Mouse (Mus musculus): ENCODE measurements around the gene Dlg5. TPM values are rescaled to one million over a fixed set of nuclear protein-coding genes. Genes with fewer than 3 reads are reported as not detected.

Dlg5 gene
- polyA plus RNA-seq, 1 experiment: 5.2 TPM

DNA sequence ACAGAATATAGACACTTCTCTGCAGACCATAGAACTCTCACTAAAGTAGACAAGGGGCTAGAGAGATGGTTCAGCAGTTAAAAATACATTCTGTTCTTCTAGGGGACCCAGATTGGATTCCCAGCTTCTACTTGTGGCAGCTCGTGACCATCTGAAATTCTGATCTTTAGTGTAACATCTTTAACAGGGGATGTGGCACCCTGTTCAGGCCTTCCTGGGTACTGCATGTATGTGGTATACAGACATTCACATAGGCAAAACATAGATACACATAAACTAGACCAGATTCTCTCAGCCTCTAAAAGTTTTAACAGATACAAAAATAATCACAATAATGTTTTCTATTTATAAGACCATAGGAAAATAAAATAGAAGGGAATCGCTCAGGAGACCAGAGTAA lies 120.7 kb downstream of the Dlg5 start:
- Histone ChIP-seq H3K4me1 (ENCODE audit: control insufficient read depth, insufficient read depth, low read length) (no peaks in the 10 kb centered on the region), H3K4me3 (replicated peaks; ENCODE audit: control insufficient read depth, low read depth, low read length) (no peak overlapping the region), H3K27ac (ENCODE audit: control insufficient read depth, insufficient read depth, low read depth, low read length, poor library complexity) (no peak overlapping the region)
- WGBS: 65% methylated on average over 2 of the region's 2 CpGs
- TF ChIP-seq CTCF (IDR thresholded peaks at IDR 0.05; ENCODE audit: control insufficient read depth, insufficient read depth, low read length) (no peak), POLR2A (IDR thresholded peaks at IDR 0.05; ENCODE audit: borderline replicate concordance, control insufficient read depth, low read depth, low read length) (no peak)

- no peak overlapping the region for H3K27ac ChIP-seq (ENCODE audit: control insufficient read depth, insufficient read depth, low read depth, low read length, poor library complexity)
- no peaks in the 10 kb centered on the region for H3K4me1 ChIP-seq (ENCODE audit: control insufficient read depth, insufficient read depth, low read length)
- H3K4me3 ChIP-seq (replicated peaks; ENCODE audit: control insufficient read depth, low read depth, low read length): no peak overlapping the region
- WGBS: 19% methylated on average over 1 of the region's 1 CpGs
- TF ChIP-seq POLR2A (IDR thresholded peaks at IDR 0.05; ENCODE audit: borderline replicate concordance, control insufficient read depth, low read depth, low read length) (no peak), CTCF (IDR thresholded peaks at IDR 0.05; ENCODE audit: control insufficient read depth, insufficient read depth, low read length) (no peak)
These were observed 121.5 kb downstream of the Dlg5 start for GRCm38 (mm10) chr14:24124171-24124570.

DNA sequence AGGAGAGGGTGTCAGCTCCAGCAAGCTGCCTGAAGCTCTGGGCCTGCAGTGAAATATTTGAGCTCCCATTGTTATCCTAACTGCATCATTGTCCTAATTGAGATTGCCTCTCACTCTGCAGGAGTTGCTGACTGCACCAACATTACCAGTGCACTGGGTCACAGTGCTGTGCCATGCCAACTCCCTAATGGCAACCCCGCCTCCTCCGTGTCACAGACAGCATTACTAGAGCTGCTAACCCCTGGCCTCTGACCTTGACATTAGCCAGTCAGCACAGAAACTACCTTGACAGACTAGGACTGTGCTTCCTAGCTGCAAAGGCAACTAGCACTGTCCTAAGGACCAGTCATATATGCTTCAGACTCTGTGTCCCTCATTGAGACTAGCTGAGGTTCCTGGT lies 139.0 kb downstream of the Dlg5 start:
- H3K27ac ChIP-seq (ENCODE audit: control insufficient read depth, insufficient read depth, low read depth, low read length, poor library complexity): no peak overlapping the region
- 84% methylated on average over 2 of the region's 2 CpGs for WGBS
- no peak overlapping the region for H3K4me3 ChIP-seq (replicated peaks; ENCODE audit: control insufficient read depth, low read depth, low read length)
- H3K4me1 ChIP-seq (ENCODE audit: control insufficient read depth, insufficient read depth, low read length): no peaks in the 10 kb centered on the region
- no peak for TF ChIP-seq POLR2A (IDR thresholded peaks at IDR 0.05; ENCODE audit: borderline replicate concordance, control insufficient read depth, low read depth, low read length)
- TF ChIP-seq CTCF (IDR thresholded peaks at IDR 0.05; ENCODE audit: control insufficient read depth, insufficient read depth, low read length): no peak

DNA sequence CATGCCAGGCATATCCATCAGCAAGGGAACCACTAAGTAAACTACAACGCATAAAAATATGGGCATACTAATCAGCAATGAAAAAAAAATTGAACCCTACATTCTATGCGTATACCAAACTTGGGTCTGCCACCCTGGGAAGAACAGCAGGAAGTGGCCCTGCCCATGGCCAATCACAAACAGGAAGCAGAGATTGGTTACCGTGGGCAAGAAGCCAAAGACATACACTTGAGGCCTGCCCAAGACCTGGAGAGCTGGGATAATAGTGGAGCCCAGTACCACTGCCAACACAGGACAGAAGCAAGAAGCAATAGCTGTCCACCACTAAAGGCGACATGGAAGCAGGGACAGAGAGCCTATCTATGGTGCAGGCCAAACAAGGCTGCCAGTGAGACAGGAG lies 146.9 kb downstream of the Dlg5 start:
- 46% methylated on average over 4 of the region's 4 CpGs for WGBS
- Histone ChIP-seq H3K4me1 (ENCODE audit: control insufficient read depth, insufficient read depth, low read length) (no peaks in the 10 kb centered on the region), H3K4me3 (replicated peaks; ENCODE audit: control insufficient read depth, low read depth, low read length) (no peak overlapping the region), H3K27ac (ENCODE audit: control insufficient read depth, insufficient read depth, low read depth, low read length, poor library complexity) (no peak overlapping the region)
- TF ChIP-seq CTCF (IDR thresholded peaks at IDR 0.05; ENCODE audit: control insufficient read depth, insufficient read depth, low read length) (no peak), POLR2A (IDR thresholded peaks at IDR 0.05; ENCODE audit: borderline replicate concordance, control insufficient read depth, low read depth, low read length) (no peak)

GRCm38 (mm10) chr14:24094656-24095055 lies 151.1 kb downstream of the Dlg5 start:
- TF ChIP-seq POLR2A (IDR thresholded peaks at IDR 0.05; ENCODE audit: borderline replicate concordance, control insufficient read depth, low read depth, low read length) (no peak), CTCF (IDR thresholded peaks at IDR 0.05; ENCODE audit: control insufficient read depth, insufficient read depth, low read length) (no peak)
- Histone ChIP-seq H3K4me3 (replicated peaks; ENCODE audit: control insufficient read depth, low read depth, low read length) (no peak overlapping the region), H3K4me1 (ENCODE audit: control insufficient read depth, insufficient read depth, low read length) (no peaks in the 10 kb centered on the region), H3K27ac (ENCODE audit: control insufficient read depth, insufficient read depth, low read depth, low read length, poor library complexity) (no peak overlapping the region)
- WGBS: 96% methylated on average over 1 of the region's 1 CpGs

GRCm38 (mm10) chr14:24093221-24093620 lies 152.5 kb downstream of the Dlg5 start:
- no peak overlapping the region for H3K27ac ChIP-seq (ENCODE audit: control insufficient read depth, insufficient read depth, low read depth, low read length, poor library complexity)
- H3K4me3 ChIP-seq (replicated peaks; ENCODE audit: control insufficient read depth, low read depth, low read length): no peak overlapping the region
- no peak for TF ChIP-seq CTCF (IDR thresholded peaks at IDR 0.05; ENCODE audit: control insufficient read depth, insufficient read depth, low read length)
- TF ChIP-seq POLR2A (IDR thresholded peaks at IDR 0.05; ENCODE audit: borderline replicate concordance, control insufficient read depth, low read depth, low read length): no peak
- WGBS: 81% methylated on average over 4 of the region's 4 CpGs
- no peaks in the 10 kb centered on the region for H3K4me1 ChIP-seq (ENCODE audit: control insufficient read depth, insufficient read depth, low read length)

GRCm38 (mm10) chr14:24092391-24092790 lies 153.3 kb downstream of the Dlg5 start:
- TF ChIP-seq CTCF (IDR thresholded peaks at IDR 0.05; ENCODE audit: control insufficient read depth, insufficient read depth, low read length) (no peak), POLR2A (IDR thresholded peaks at IDR 0.05; ENCODE audit: borderline replicate concordance, control insufficient read depth, low read depth, low read length) (no peak)
- H3K27ac ChIP-seq (ENCODE audit: control insufficient read depth, insufficient read depth, low read depth, low read length, poor library complexity): no peak overlapping the region
- no peak overlapping the region for H3K4me3 ChIP-seq (replicated peaks; ENCODE audit: control insufficient read depth, low read depth, low read length)
- H3K4me1 ChIP-seq (ENCODE audit: control insufficient read depth, insufficient read depth, low read length): no peaks in the 10 kb centered on the region; the same call in 1 of the 2 replicates
- 78% methylated on average over 3 of the region's 3 CpGs for WGBS

GRCm38 (mm10) chr14:24090790-24091189 lies 154.9 kb downstream of the Dlg5 start:
- WGBS: 53% methylated on average over 1 of the region's 1 CpGs
- H3K4me3 ChIP-seq (replicated peaks; ENCODE audit: control insufficient read depth, low read depth, low read length): no peak overlapping the region
- TF ChIP-seq POLR2A (IDR thresholded peaks at IDR 0.05; ENCODE audit: borderline replicate concordance, control insufficient read depth, low read depth, low read length) (no peak), CTCF (IDR thresholded peaks at IDR 0.05; ENCODE audit: control insufficient read depth, insufficient read depth, low read length) (no peak)

DNA sequence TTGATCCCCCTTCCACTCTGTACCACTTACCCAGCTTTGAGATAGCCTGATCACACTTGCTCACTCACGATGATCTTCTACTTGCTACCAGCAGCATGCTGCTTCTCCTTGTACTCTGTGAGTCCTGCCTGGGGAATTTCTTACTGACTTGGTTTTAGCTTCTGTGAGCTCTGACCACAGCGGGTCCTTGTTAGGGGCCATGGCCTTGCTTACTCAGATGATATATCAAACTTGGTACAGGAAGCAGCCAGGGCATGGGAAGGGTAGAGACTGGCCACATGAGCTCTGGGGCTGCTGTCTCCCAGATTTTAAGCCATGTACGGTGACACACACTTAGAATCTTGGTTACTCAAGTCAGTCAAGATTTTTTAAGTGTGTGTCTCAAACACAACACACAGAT lies 156.5 kb downstream of the Dlg5 start:
- Histone ChIP-seq H3K4me3 (replicated peaks; ENCODE audit: control insufficient read depth, low read depth, low read length) (no peak overlapping the region), H3K27ac (ENCODE audit: control insufficient read depth, insufficient read depth, low read depth, low read length, poor library complexity) (no peak overlapping the region), H3K4me1 (ENCODE audit: control insufficient read depth, insufficient read depth, low read length) (no peaks in the 10 kb centered on the region; the same call in 1 of the 2 replicates)
- no peak for TF ChIP-seq POLR2A (IDR thresholded peaks at IDR 0.05; ENCODE audit: borderline replicate concordance, control insufficient read depth, low read depth, low read length)
- no peak for TF ChIP-seq CTCF (IDR thresholded peaks at IDR 0.05; ENCODE audit: control insufficient read depth, insufficient read depth, low read length)
- 77% methylated on average over 3 of the region's 3 CpGs for WGBS

More at GRCm38 (mm10) chr14:24090790-24091189, 154.9 kb downstream of the Dlg5 start:
- no peak overlapping the region for H3K27ac ChIP-seq (ENCODE audit: control insufficient read depth, insufficient read depth, low read depth, low read length, poor library complexity)
- H3K4me1 ChIP-seq (ENCODE audit: control insufficient read depth, insufficient read depth, low read length): no peaks in the 10 kb centered on the region; the same call in 1 of the 2 replicates
